Mouse (Mus musculus): ENCODE data around the gene Cpt1b.
A peak's percentile ranks its signal among the peaks of the same experiment; 100 is the strongest.

Cpt1b gene

GRCm38 (mm10) chr15:89378831-89379401, 46.7 kb downstream of the Cpt1b start, which contains the start of gene Odf3b:
Odf3b (minus strand) TSS chr15:89379282.
- peak; percentile 55 to 62 for DNase-seq

DNA sequence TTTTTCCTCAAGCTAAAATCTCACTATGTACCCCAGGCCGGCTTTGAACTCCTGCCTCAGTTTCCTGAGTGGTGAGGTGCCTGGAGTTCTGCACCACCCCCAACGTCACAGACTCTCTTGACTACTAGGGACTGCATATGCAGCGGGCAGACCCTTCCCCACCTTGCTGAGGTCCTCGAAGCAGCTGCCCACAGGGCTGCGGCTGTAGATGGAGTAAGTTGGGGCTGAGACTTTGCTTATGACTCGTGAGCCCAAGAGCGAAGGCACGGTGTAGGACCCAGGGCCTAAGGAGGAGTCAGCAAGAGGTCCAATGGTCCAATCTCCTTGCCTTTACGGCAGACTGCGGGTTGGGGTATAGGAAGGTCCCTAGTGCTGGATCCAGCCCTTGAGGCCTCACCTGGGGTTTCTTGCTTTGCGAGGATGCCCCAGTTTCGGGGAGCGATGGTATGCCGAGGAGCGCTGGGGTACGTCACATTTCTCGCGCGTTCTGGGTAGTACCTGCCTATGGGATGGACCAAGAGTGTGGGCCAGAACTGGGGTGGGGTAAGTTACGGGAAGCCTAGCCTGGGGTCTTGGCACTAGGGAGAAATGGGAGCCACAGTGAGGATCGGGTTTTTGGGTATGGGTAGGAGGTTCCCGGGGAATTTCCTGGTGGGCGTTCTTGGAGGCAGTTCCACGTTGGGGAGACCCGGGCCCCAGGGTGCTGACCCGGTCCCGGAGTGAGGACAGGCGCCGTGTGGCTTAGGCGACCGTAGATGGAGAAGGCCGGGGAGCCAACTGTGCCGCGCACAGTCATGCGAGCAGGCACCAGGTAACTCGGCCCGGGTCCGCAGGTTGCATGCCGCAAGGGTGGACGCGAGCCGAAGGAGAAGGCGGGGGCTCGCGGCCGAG, 47.5 kb downstream of the Cpt1b start:
- no peak for DNase-seq

- DNase-seq, result peak in 1 of 2 experiments; percentile 12
Measured at GRCm38 (mm10) chr15:89377362-89377761, 48.3 kb downstream of the Cpt1b start.

GRCm38 (mm10) chr15:89376957-89377356, 48.7 kb downstream of the Cpt1b start, which contains the start of gene Tymp:
Tymp (minus strand) TSS chr15:89377039.
- DNase-seq, result no peak

DNA sequence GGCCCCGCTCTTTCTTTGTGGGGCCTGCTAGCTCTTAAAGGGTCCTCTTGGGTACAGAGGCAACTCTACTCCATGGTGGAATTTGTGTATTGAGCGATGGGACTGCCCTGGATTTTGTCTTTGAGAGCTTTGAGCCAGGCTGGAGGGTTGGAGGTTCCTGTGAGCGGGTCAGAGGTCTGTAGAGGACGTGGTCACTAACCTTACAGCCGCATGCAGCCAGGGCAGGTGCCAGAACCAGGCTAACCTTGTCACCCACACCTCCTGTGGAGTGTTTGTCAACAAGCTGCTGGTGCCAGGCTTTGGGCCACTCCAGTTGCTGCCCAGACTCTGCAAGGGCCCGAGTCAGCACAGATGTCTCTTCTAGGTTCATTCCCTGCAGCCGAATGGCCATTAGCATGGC, 49.6 kb downstream of the Cpt1b start:
- no peak for DNase-seq

GRCm38 (mm10) chr15:89374801-89375534, 50.7 kb downstream of the Cpt1b start:
- no peak for DNase-seq

DNA sequence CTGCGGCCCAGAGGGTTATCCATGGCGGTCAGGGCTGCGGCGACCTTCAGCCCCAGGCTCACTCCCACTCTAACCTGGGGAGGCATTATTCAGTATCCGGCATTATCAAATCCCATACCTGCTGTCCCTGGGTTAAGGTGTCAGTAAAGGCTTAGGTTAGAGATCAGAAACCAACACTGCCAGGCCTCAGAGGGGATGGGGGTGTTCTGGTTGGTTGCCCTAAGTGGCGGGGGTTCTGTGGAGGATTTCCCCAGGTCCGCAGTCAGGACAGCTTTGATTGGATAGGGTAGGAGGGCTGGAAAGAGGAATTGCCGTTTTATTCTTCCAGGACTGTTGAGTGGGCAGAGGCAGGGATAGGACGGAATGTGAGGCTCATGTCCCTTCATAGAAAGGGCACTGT, 51.3 kb downstream of the Cpt1b start:
- no peak for DNase-seq

DNA sequence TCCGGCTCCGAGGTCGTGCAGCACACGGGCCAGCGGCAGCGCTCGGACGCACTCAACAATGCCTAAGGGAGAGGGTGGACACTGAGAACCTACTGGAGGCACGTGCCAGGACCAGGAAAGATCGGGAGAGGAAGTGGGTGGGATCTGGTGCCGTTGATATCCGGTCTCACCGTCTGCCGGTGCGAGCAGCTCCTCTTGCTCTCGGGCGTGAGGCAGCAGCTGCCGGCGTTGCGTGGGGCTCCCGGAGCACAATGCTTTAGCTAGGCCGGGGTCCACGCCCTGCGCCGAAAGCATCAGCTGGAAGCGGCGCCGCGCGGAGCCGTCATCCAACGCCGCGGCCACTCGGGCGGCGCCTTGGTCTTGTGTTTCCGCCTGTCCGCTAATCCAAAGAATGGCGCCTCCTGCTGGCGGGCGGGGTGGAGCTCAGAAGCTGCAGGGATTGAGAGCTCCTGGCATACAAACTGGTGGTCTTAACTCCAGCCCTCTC, 51.9 kb downstream of the Cpt1b start, which contains the start of gene Sco2:
Gene Sco2 (minus strand): TSS at position 85 of the 487 bp plus-strand sequence.
- peak; percentile 87 to 94 for DNase-seq

DNA sequence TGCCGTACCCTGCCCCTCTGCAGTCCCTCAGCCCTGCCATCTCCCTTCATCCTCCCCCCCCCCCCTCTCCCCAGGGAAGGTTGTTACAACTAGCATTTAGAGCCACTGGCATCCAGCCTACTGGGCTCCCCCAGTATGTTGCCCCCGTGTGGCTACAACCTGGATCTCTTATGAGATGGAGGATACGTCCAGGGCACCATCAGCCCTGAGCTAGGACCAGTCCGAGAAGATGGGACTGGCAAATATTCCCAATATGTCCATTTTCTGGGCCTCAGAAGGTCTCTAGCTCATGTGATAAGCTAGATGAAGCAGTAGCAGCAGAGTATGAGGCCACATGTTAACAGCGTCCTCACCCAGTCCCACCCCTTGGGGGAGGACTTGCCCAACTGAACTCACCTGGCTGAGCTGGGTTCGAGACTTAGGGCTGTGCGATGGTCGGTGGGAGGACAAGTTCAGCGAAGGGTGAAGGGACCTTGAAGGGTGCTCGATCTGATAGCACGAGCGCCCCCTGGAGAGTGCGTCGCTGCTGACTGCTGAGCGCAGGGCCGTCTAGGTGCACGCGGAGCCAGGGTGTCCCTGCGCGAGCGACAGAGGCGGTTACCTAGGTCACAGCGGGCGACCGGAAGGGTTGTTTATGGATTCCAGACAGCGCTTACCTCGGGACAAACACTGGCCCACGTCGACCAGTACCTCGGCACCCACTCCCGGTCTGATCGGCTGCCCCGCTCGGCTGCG, 52.5 kb downstream of the Cpt1b start:
- DNase-seq, result peak; percentile 87 to 88

DNA sequence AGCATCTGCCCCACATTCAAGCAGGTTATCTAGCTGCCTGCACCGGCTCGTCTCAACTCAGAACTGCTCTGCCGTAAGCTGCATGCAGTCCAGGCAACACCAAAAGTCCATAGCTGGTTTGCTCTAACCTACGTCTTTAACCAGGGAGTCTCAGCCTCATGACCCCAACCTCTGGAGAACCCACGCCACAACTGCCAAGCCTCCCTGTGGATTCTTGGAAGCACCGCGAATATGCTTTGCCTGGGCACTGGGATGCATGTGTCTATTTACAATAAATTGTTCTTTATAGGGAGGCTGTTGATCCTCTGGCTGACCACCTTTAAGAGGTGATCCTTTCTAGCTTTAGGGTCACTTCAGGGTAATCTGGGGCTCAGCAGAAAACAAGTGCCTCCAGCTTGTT, 53.1 kb downstream of the Cpt1b start:
- peak in 1 of 2 experiments; percentile 8 for DNase-seq

GRCm38 (mm10) chr15:89372068-89372467, 53.6 kb downstream of the Cpt1b start:
- peak in 1 of 2 experiments; percentile 18 for DNase-seq

Measured in thymus, postnatal 36 days (tissue).